Mouse (Mus musculus): ENCODE data around the gene Znrf1.
"Not testable (repeated sequence)": the region's sequence is repeated elsewhere in the genome, so short reads cannot be mapped to it uniquely, and the experiment has no call there.

DNA sequence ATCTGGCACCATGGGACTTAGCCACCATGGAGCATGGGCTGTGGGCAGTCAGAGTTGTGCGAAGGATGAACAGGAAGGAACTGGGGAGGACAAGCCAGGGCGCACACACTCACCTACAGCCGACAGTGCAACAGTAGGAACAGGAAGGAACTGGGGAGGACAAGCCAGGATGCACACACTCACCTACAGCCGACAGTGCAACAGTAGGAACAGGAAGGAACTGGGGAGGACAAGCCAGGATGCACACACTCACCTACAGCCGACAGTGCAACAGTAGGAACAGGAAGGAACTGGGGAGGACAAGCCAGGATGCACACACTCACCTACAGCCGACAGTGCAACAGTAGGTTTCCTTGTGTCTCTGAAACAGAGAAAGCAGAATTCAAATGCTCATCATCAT lies 37.6 kb upstream of the Znrf1 start:
- not testable (repeated sequence) for TF ChIP-seq CTCF (IDR thresholded peaks at IDR 0.05; ENCODE audit: control insufficient read depth, insufficient read depth, low read length); POLR2A (IDR thresholded peaks at IDR 0.05; ENCODE audit: borderline replicate concordance, control insufficient read depth, low read depth, low read length)
